Mouse (Mus musculus) brain, adult 10 weeks (tissue): ENCODE data around the gene Il17d. TPM values are rescaled to one million over a fixed set of nuclear protein-coding genes. Genes with fewer than 3 reads are reported as not detected.

Experiments
- polyA plus RNA-seq: library from polyadenylated mRNA; stranded (reverse); fragments of 350-450 nt; fragmentation: Illumina TruSeq; extraction: RNeasy Lipid Tissue Mini Kit (QIAGEN cat#74804); gene quantifications from one replicate; pipeline ENCODE4 v1.2.3, GENCODE M21; 2015; ENCODE audit warnings: low read depth, low replicate concordance

Gene Il17d
- polyA plus RNA-seq = 11.8 TPM

DNA sequence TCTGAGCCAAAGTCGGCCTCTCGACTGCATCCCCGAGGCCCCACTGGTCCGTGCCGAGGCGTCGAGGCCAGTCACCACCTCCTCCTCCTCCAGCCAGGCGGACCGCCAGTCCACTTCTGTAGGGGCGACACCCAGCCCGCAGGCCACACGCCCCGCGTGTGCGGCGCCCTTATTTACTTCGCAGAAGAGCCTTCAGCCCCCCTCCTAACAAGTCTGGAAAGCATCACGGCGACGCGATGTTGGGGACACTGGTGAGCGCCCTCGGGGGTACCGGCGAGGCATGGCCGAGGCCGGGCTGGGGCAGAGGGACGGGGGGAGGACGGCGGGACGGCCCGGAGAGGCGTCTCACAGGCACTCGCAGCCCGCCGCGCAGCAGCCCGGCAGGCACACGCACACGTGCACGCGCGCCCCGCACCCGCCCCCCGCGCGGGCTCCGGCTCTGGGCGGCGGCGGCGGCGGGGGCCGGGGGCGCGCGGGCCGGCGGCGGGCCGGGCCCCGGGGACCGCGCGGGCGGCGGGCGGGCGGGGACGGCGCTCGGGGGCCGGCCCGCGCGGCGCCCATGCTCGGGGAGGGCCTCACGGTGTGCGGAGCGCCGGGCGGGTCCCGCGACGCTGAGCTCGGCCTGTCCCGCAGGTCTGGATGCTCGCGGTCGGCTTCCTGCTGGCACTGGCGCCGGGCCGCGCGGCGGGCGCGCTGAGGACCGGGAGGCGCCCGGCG, at the start of gene Il17d:
Il17d (plus strand) TSS at position 107 of the 717 bp plus-strand sequence.

DNA sequence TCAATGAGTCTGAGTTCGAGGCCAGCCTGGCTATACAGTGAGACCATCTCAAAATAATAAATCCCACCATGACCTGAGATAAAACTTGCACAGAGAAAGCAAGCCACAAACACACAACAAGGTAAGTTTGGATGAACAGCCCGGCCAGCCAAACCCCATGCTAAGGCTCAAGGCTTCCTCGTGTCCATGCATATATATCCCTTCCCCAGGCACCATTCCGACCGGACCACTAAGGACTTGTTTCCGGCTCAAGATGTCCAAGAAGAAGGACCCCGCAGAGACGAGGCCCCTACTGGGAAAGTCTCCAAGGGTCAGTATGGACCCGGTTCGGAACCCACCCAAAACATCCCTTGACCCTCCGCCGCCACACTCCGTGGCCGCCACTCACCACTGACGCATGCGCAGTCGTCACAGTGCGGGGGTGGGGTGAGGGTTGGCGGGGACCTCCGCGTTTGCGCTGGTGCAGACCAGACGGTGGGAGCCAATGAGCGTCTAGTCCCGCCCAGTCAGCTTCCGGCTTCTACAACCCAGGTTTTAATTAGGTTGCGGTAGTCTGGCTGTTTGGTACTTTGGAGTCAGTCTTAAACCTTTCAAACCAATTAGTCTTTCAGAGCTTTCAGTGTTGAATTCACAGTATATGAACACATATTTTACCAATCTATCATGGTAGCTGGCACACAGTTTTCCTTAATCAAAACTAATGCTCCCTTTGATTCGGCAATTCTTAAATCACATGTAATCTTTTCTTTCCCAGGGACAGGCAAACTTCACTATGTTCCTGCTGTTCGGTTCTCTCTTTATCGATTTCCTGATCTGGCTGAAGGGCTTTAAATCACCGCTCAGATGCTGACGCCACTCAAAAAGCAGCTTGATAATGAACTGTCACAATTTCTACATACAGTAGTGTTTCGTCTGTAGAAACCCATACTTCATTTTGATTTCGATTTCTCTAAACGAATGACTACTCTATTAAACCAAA, 46.9 kb downstream of the Il17d start, which contains the start of gene Eef1akmt1:
Eef1akmt1 (minus strand) TSS at position 458 of the 979 bp plus-strand sequence.

Other genes starting within 250 kb of the Il17d start
- gene Cryl1, start 126.2 kb upstream of the Il17d start, polyA plus RNA-seq = 22.4 TPM
- gene Ift88, start 100.7 kb upstream of the Il17d start, polyA plus RNA-seq = 21.8 TPM
- gene Eef1akmt1, start 46.8 kb downstream of the Il17d start, polyA plus RNA-seq = 66.6 TPM
- 6.1 TPM for gene Xpo4, start 140.7 kb downstream of the Il17d start, polyA plus RNA-seq
- not detected for gene Gm49361, start 221.3 kb downstream of the Il17d start, polyA plus RNA-seq
- gene Lats2, start 233.6 kb downstream of the Il17d start, polyA plus RNA-seq = 13.8 TPM